Mouse (Mus musculus): ENCODE measurements around the gene Rin1. TPM values are rescaled to one million over a fixed set of nuclear protein-coding genes. Genes with fewer than 3 reads are reported as not detected.
A peak's percentile ranks its signal among the peaks of the same experiment; 100 is the strongest.

Gene Rin1
- polyA plus RNA-seq, 1 experiment = 10.4 TPM

DNA sequence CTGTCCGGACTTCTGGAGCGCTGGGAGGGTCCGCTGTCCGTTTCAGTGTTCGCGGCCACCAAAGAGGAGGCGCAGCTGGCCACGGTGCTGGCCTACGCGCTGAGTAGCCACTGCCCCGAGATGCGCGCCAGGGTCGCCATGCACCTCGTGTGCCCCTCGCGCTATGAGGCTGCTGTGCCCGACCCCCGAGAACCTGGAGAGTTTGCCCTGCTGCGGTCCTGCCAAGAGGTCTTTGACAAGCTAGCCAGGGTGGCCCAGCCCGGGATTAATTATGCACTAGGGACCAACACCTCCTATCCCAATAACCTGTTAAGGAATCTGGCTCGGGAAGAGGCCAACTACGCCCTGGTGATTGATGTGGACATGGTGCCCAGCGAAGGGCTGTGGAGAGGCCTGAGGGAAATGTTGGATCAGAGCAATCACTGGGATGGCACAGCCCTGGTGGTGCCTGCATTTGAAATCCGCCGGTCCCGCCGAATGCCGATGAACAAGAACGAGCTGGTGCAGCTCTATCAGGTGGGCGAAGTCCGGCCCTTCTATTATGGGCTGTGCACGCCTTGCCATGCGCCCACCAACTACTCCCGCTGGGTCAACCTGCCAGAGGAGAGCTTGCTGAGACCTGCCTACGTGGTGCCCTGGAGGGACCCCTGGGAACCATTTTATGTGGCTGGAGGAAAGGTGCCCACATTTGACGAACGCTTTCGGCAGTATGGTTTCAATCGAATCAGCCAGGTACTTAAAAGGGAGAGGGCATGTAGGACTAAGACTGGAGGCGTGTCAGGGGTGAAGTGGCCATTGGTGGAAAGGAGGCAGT lies 10.8 kb upstream of the Rin1 start:
- WGBS = 15% methylated on average over 41 of the region's 41 CpGs
- no peak for TF ChIP-seq CTCF (IDR thresholded peaks at IDR 0.05; ENCODE audit: insufficient read depth, low read length)
- no peak for TF ChIP-seq POLR2A (IDR thresholded peaks at IDR 0.05; ENCODE audit: borderline replicate concordance, extremely low read depth, low read depth, low read length)

GRCm38 (mm10) chr19:5040862-5041523 lies 9.3 kb upstream of the Rin1 start, which contains the start of gene Brms1:
TSS of gene Brms1 (plus strand) at chr19:5041354.
- no peak for TF ChIP-seq CTCF (IDR thresholded peaks at IDR 0.05; ENCODE audit: insufficient read depth, low read length)
- TF ChIP-seq POLR2A (IDR thresholded peaks at IDR 0.05; ENCODE audit: borderline replicate concordance, extremely low read depth, low read depth, low read length) = peak; percentile 82; the same call in 1 of the 2 replicates
- peak within 1 kb of the TSS; percentile 91 for H3K4me3 ChIP-seq (replicated peaks; ENCODE audit: extremely low read depth, low read depth, low read length)
- peak; percentile 89 for DNase-seq
- WGBS = 2% methylated on average over 40 of the region's 40 CpGs
- peaks cover 13% of the 10 kb centered on the region for H3K4me1 ChIP-seq (ENCODE audit: control insufficient read depth, insufficient read depth, low read length)

More for the DNA sequence above, 10.8 kb upstream of the Rin1 start:
- no peak for DNase-seq
- H3K4me3 ChIP-seq (replicated peaks; ENCODE audit: extremely low read depth, low read depth, low read length) = peak overlapping the region; percentile 99
- peaks cover 13% of the 10 kb centered on the region for H3K4me1 ChIP-seq (ENCODE audit: control insufficient read depth, insufficient read depth, low read length)

- no peak for DNase-seq
- Histone ChIP-seq H3K4me3 (replicated peaks; ENCODE audit: extremely low read depth, low read depth, low read length) (peak overlapping the region; percentile 91), H3K4me1 (ENCODE audit: control insufficient read depth, insufficient read depth, low read length) (peaks cover 13% of the 10 kb centered on the region)
- TF ChIP-seq CTCF (IDR thresholded peaks at IDR 0.05; ENCODE audit: insufficient read depth, low read length) (no peak), POLR2A (IDR thresholded peaks at IDR 0.05; ENCODE audit: borderline replicate concordance, extremely low read depth, low read depth, low read length) (no peak)
- WGBS = 3% methylated on average over 16 of the region's 16 CpGs
Measured at GRCm38 (mm10) chr19:5041588-5041987, 8.7 kb upstream of the Rin1 start.

DNA sequence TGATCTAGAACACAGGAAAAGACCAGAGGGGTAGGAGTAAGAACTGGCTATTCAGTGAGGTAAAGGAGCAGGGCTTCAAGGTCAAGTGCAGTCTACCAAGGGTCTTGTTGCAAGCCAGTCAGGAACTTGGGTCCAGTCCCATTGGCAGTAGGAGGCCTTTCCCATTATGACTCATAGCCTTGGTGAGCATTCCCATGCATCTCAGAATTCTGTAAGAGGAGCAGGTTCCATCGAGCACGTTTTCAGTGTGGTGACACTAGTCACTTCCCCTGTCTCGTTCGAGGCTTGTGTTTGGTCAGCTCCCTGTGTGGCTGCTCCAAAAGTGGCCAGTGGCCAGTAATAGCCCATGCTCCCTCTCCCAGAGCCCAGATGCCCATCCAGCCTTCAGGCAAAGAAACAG lies 4.8 kb upstream of the Rin1 start:
- 67% methylated on average over 4 of the region's 4 CpGs for WGBS
- peaks cover 6% of the 10 kb centered on the region for H3K4me1 ChIP-seq (ENCODE audit: control insufficient read depth, insufficient read depth, low read length)
- TF ChIP-seq POLR2A (IDR thresholded peaks at IDR 0.05; ENCODE audit: borderline replicate concordance, extremely low read depth, low read depth, low read length) (no peak), CTCF (IDR thresholded peaks at IDR 0.05; ENCODE audit: insufficient read depth, low read length) (no peak)
- no peak overlapping the region for H3K4me3 ChIP-seq (replicated peaks; ENCODE audit: extremely low read depth, low read depth, low read length)
- no peak for DNase-seq

- WGBS = 85% methylated on average over 14 of the region's 14 CpGs
- Histone ChIP-seq H3K4me3 (replicated peaks; ENCODE audit: extremely low read depth, low read depth, low read length) (no peak overlapping the region), H3K4me1 (ENCODE audit: control insufficient read depth, insufficient read depth, low read length) (peaks cover 3% of the 10 kb centered on the region; the same call in 1 of the 2 replicates)
- DNase-seq = no peak
- TF ChIP-seq POLR2A (IDR thresholded peaks at IDR 0.05; ENCODE audit: borderline replicate concordance, extremely low read depth, low read depth, low read length) (no peak), CTCF (IDR thresholded peaks at IDR 0.05; ENCODE audit: insufficient read depth, low read length) (no peak)
Measured at GRCm38 (mm10) chr19:5048138-5049056, 1.9 kb upstream of the Rin1 start.

GRCm38 (mm10) chr19:5049325-5049724 lies 956 bp upstream of the Rin1 start:
- H3K4me3 ChIP-seq (replicated peaks; ENCODE audit: extremely low read depth, low read depth, low read length) = no peak overlapping the region
- DNase-seq = no peak
- no peak for TF ChIP-seq POLR2A (IDR thresholded peaks at IDR 0.05; ENCODE audit: borderline replicate concordance, extremely low read depth, low read depth, low read length)
- WGBS = 90% methylated on average over 6 of the region's 6 CpGs
- peaks cover 3% of the 10 kb centered on the region; the same call in 1 of the 2 replicates for H3K4me1 ChIP-seq (ENCODE audit: control insufficient read depth, insufficient read depth, low read length)

- peak; percentile 39 for DNase-seq
- no peak for TF ChIP-seq POLR2A (IDR thresholded peaks at IDR 0.05; ENCODE audit: borderline replicate concordance, extremely low read depth, low read depth, low read length)
- no peak for TF ChIP-seq CTCF (IDR thresholded peaks at IDR 0.05; ENCODE audit: insufficient read depth, low read length)
- Histone ChIP-seq H3K4me1 (ENCODE audit: control insufficient read depth, insufficient read depth, low read length) (peaks cover 3% of the 10 kb centered on the region; the same call in 1 of the 2 replicates), H3K4me3 (replicated peaks; ENCODE audit: extremely low read depth, low read depth, low read length) (peak overlapping the region; percentile 39)
- 10% methylated on average over 17 of the region's 17 CpGs for WGBS
Measured at GRCm38 (mm10) chr19:5051031-5051430, 750 bp downstream of the Rin1 start.

DNA sequence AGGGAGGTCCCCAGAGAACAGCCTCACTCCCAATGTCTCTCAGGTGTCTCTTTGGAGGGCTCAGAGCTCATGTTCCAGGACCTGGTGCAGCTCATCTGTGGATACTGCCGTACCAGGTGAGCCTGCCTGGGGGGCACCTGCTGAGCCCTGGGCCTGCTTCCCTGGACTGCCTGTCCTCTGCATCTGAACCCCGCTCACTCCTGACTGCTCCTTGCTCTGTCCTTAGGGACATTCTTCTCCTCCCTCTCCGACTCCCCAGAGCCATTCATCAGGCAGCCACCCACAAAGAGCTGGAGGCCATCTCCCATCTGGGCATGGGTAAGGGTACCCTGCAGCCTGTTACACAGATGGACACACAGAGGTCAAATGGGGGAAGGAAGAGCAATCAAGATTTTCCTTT lies 1.2 kb downstream of the Rin1 start:
- Histone ChIP-seq H3K4me1 (ENCODE audit: control insufficient read depth, insufficient read depth, low read length) (peaks cover 3% of the 10 kb centered on the region; the same call in 1 of the 2 replicates), H3K4me3 (replicated peaks; ENCODE audit: extremely low read depth, low read depth, low read length) (no peak overlapping the region)
- DNase-seq = no peak
- TF ChIP-seq POLR2A (IDR thresholded peaks at IDR 0.05; ENCODE audit: borderline replicate concordance, extremely low read depth, low read depth, low read length) = no peak
- TF ChIP-seq CTCF (IDR thresholded peaks at IDR 0.05; ENCODE audit: insufficient read depth, low read length) = no peak
- WGBS = 70% methylated on average over 3 of the region's 3 CpGs

All from lung, adult 2 months (tissue).